Mouse (Mus musculus): ENCODE measurements around the gene Eml6. TPM values are rescaled to one million over a fixed set of nuclear protein-coding genes. Genes with fewer than 3 reads are reported as not detected.

The Eml6 gene
- polyA plus RNA-seq, 1 experiment from 2014 or later = 0.52 TPM

- Histone ChIP-seq H3K9me3 (replicated peaks; ENCODE audit: control insufficient read depth, low read length) (no peaks in the 10 kb centered on the region), H3K27ac (ENCODE audit: low read depth, low read length) (no peak overlapping the region), H3K4me2 (no peak overlapping the region), H3K4me3 (ENCODE audit: low read depth, low read length) (no peak overlapping the region), H3K27me3 (ENCODE audit: control insufficient read depth, insufficient read depth, low read length) (no peaks in the 10 kb centered on the region), H3K4me1 (ENCODE audit: control insufficient read depth, insufficient read depth, low read length) (no peaks in the 10 kb centered on the region), H3K9ac (ENCODE audit: low read depth, low read length) (no peak overlapping the region), H3K36me3 (ENCODE audit: control insufficient read depth, insufficient read depth, low read length) (no peaks in the 10 kb centered on the region)
- 87% methylated on average over 2 of the region's 2 CpGs for WGBS (ENCODE audit: insufficient replicate concordance)
- ATAC-seq (replicated peaks; ENCODE audit: insufficient number of reproducible peaks, low FRiP score, low TSS enrichment) = no peak
These were observed 101.5 kb downstream of the Eml6 start for GRCm38 (mm10) chr11:29924332-29924731.

DNA sequence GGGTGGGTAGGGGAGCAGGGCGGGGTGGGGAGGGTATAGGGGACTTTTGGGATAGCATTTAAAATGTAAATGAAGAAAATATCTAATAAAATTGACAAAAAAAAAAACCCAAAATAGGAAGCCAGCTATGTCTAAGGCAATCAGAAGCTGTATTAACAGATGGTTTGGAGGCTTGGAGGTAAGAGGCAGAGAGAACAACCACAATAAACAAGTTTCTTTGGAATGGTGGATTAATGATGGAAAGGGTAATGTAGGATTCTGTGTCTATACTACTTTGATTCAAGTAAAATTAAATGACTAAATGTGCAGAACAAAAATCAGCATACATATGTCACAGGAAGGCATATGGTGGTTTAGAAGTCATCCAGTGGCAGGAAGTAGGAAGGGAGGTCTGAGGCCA is 102.0 kb downstream of the Eml6 start:
- 58% methylated on average over 1 of the region's 1 CpGs for WGBS (ENCODE audit: insufficient replicate concordance)
- Histone ChIP-seq H3K4me2 (no peak overlapping the region), H3K36me3 (ENCODE audit: control insufficient read depth, insufficient read depth, low read length) (no peaks in the 10 kb centered on the region), H3K9ac (ENCODE audit: low read depth, low read length) (no peak overlapping the region), H3K27me3 (ENCODE audit: control insufficient read depth, insufficient read depth, low read length) (no peaks in the 10 kb centered on the region), H3K9me3 (replicated peaks; ENCODE audit: control insufficient read depth, low read length) (no peaks in the 10 kb centered on the region), H3K4me1 (ENCODE audit: control insufficient read depth, insufficient read depth, low read length) (no peaks in the 10 kb centered on the region), H3K27ac (ENCODE audit: low read depth, low read length) (no peak overlapping the region), H3K4me3 (ENCODE audit: low read depth, low read length) (no peak overlapping the region)
- no peak for ATAC-seq (replicated peaks; ENCODE audit: insufficient number of reproducible peaks, low FRiP score, low TSS enrichment)

- ATAC-seq (replicated peaks; ENCODE audit: insufficient number of reproducible peaks, low FRiP score, low TSS enrichment) = no peak
- Histone ChIP-seq H3K27ac (ENCODE audit: low read depth, low read length) (no peak overlapping the region), H3K36me3 (ENCODE audit: control insufficient read depth, insufficient read depth, low read length) (no peaks in the 10 kb centered on the region), H3K9me3 (replicated peaks; ENCODE audit: control insufficient read depth, low read length) (no peaks in the 10 kb centered on the region), H3K4me3 (ENCODE audit: low read depth, low read length) (no peak overlapping the region), H3K4me2 (no peak overlapping the region), H3K4me1 (ENCODE audit: control insufficient read depth, insufficient read depth, low read length) (no peaks in the 10 kb centered on the region), H3K27me3 (ENCODE audit: control insufficient read depth, insufficient read depth, low read length) (no peaks in the 10 kb centered on the region), H3K9ac (ENCODE audit: low read depth, low read length) (no peak overlapping the region)
- 86% methylated on average over 4 of the region's 4 CpGs for WGBS (ENCODE audit: insufficient replicate concordance)
These were observed 112.7 kb downstream of the Eml6 start for GRCm38 (mm10) chr11:29913180-29913579.

GRCm38 (mm10) chr11:29909330-29909729 is 116.5 kb downstream of the Eml6 start:
- no peak for ATAC-seq (replicated peaks; ENCODE audit: insufficient number of reproducible peaks, low FRiP score, low TSS enrichment)
- no peaks in the 10 kb centered on the region for H3K27me3 ChIP-seq (ENCODE audit: control insufficient read depth, insufficient read depth, low read length)
- no peaks in the 10 kb centered on the region for H3K9me3 ChIP-seq (replicated peaks; ENCODE audit: control insufficient read depth, low read length)
- no peaks in the 10 kb centered on the region for H3K36me3 ChIP-seq (ENCODE audit: control insufficient read depth, insufficient read depth, low read length)
- H3K9ac ChIP-seq (ENCODE audit: low read depth, low read length) = no peak overlapping the region
- H3K4me2 ChIP-seq = no peak overlapping the region
- H3K27ac ChIP-seq (ENCODE audit: low read depth, low read length) = no peak overlapping the region
- no peak overlapping the region for H3K4me3 ChIP-seq (ENCODE audit: low read depth, low read length)
- no peaks in the 10 kb centered on the region for H3K4me1 ChIP-seq (ENCODE audit: control insufficient read depth, insufficient read depth, low read length)

GRCm38 (mm10) chr11:29885160-29885559 is 140.7 kb downstream of the Eml6 start:
- H3K36me3 ChIP-seq (ENCODE audit: control insufficient read depth, insufficient read depth, low read length) = no peaks in the 10 kb centered on the region
- no peak overlapping the region for H3K4me3 ChIP-seq (ENCODE audit: low read depth, low read length)
- H3K27ac ChIP-seq (ENCODE audit: low read depth, low read length) = no peak overlapping the region
- H3K9ac ChIP-seq (ENCODE audit: low read depth, low read length) = no peak overlapping the region
- no peaks in the 10 kb centered on the region for H3K9me3 ChIP-seq (replicated peaks; ENCODE audit: control insufficient read depth, low read length)
- WGBS (ENCODE audit: insufficient replicate concordance) = 0% methylated on average over 1 of the region's 1 CpGs
- no peaks in the 10 kb centered on the region for H3K27me3 ChIP-seq (ENCODE audit: control insufficient read depth, insufficient read depth, low read length)
- no peak overlapping the region for H3K4me2 ChIP-seq
- no peaks in the 10 kb centered on the region for H3K4me1 ChIP-seq (ENCODE audit: control insufficient read depth, insufficient read depth, low read length)
- ATAC-seq (replicated peaks; ENCODE audit: insufficient number of reproducible peaks, low FRiP score, low TSS enrichment) = no peak

DNA sequence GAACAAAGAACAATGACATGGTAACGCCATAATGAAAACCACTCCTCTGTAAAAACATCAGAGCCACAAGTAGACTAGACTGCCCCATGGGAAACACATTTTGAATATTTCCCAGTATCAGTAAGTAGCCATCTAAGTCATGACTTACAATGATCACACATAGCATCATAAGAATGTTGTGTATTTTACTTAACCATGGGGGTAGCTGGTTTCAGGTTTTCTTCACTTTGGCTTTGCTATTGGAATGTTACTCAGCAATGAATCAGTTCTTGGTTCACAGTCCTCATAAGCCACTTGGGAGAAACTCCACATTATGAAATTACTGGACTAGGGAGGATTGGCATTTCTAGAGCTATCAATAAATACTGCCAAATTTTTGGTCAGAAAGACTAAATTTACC is 141.5 kb downstream of the Eml6 start:
- ATAC-seq (replicated peaks; ENCODE audit: insufficient number of reproducible peaks, low FRiP score, low TSS enrichment) = no peak
- Histone ChIP-seq H3K27me3 (ENCODE audit: control insufficient read depth, insufficient read depth, low read length) (no peaks in the 10 kb centered on the region), H3K4me3 (ENCODE audit: low read depth, low read length) (no peak overlapping the region), H3K36me3 (ENCODE audit: control insufficient read depth, insufficient read depth, low read length) (no peaks in the 10 kb centered on the region), H3K4me2 (no peak overlapping the region), H3K9me3 (replicated peaks; ENCODE audit: control insufficient read depth, low read length) (no peaks in the 10 kb centered on the region), H3K4me1 (ENCODE audit: control insufficient read depth, insufficient read depth, low read length) (no peaks in the 10 kb centered on the region), H3K9ac (ENCODE audit: low read depth, low read length) (no peak overlapping the region), H3K27ac (ENCODE audit: low read depth, low read length) (no peak overlapping the region)
- WGBS (ENCODE audit: insufficient replicate concordance) = 70% methylated on average over 1 of the region's 1 CpGs

GRCm38 (mm10) chr11:29883024-29883423 is 142.8 kb downstream of the Eml6 start:
- no peak for ATAC-seq (replicated peaks; ENCODE audit: insufficient number of reproducible peaks, low FRiP score, low TSS enrichment)
- Histone ChIP-seq H3K27ac (ENCODE audit: low read depth, low read length) (no peak overlapping the region), H3K9me3 (replicated peaks; ENCODE audit: control insufficient read depth, low read length) (no peaks in the 10 kb centered on the region), H3K27me3 (ENCODE audit: control insufficient read depth, insufficient read depth, low read length) (no peaks in the 10 kb centered on the region), H3K4me3 (ENCODE audit: low read depth, low read length) (no peak overlapping the region), H3K36me3 (ENCODE audit: control insufficient read depth, insufficient read depth, low read length) (no peaks in the 10 kb centered on the region), H3K4me2 (no peak overlapping the region), H3K4me1 (ENCODE audit: control insufficient read depth, insufficient read depth, low read length) (no peaks in the 10 kb centered on the region), H3K9ac (ENCODE audit: low read depth, low read length) (no peak overlapping the region)
- WGBS (ENCODE audit: insufficient replicate concordance) = 75% methylated on average over 4 of the region's 4 CpGs

GRCm38 (mm10) chr11:29879641-29880040 is 146.2 kb downstream of the Eml6 start:
- no peak for ATAC-seq (replicated peaks; ENCODE audit: insufficient number of reproducible peaks, low FRiP score, low TSS enrichment)
- H3K4me3 ChIP-seq (ENCODE audit: low read depth, low read length) = no peak overlapping the region
- H3K27ac ChIP-seq (ENCODE audit: low read depth, low read length) = no peak overlapping the region
- H3K4me2 ChIP-seq = no peak overlapping the region
- no peaks in the 10 kb centered on the region for H3K36me3 ChIP-seq (ENCODE audit: control insufficient read depth, insufficient read depth, low read length)
- no peaks in the 10 kb centered on the region for H3K4me1 ChIP-seq (ENCODE audit: control insufficient read depth, insufficient read depth, low read length)
- no peaks in the 10 kb centered on the region for H3K9me3 ChIP-seq (replicated peaks; ENCODE audit: control insufficient read depth, low read length)
- H3K9ac ChIP-seq (ENCODE audit: low read depth, low read length) = no peak overlapping the region
- no peaks in the 10 kb centered on the region for H3K27me3 ChIP-seq (ENCODE audit: control insufficient read depth, insufficient read depth, low read length)
- WGBS (ENCODE audit: insufficient replicate concordance) = 83% methylated on average over 2 of the region's 2 CpGs

DNA sequence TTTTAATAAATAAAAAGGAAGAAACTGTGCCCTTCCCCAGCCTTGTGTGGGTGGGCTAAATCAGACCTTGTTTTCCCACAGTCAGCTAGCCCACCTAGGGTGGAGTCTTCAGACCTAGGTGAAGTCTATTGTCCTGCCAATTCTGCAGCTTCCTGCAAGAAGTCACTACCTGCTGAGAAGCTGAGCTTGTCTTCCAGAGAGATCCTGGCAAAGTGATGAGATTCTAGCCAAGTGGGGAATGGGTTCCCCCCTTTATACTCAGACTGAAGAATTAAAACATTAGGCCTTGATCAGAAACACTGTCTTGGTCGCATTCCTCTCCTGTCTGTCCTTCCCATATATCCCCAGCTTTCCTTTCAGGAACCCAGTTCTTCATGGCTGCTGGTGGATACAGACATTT is 147.9 kb downstream of the Eml6 start:
- Histone ChIP-seq H3K9ac (ENCODE audit: low read depth, low read length) (no peak overlapping the region), H3K4me1 (ENCODE audit: control insufficient read depth, insufficient read depth, low read length) (no peaks in the 10 kb centered on the region), H3K27ac (ENCODE audit: low read depth, low read length) (no peak overlapping the region), H3K36me3 (ENCODE audit: control insufficient read depth, insufficient read depth, low read length) (no peaks in the 10 kb centered on the region), H3K27me3 (ENCODE audit: control insufficient read depth, insufficient read depth, low read length) (no peaks in the 10 kb centered on the region), H3K4me3 (ENCODE audit: low read depth, low read length) (no peak overlapping the region), H3K9me3 (replicated peaks; ENCODE audit: control insufficient read depth, low read length) (no peaks in the 10 kb centered on the region), H3K4me2 (no peak overlapping the region)
- WGBS (ENCODE audit: insufficient replicate concordance) = 85% methylated on average over 1 of the region's 1 CpGs
- ATAC-seq (replicated peaks; ENCODE audit: insufficient number of reproducible peaks, low FRiP score, low TSS enrichment) = no peak
